Mouse (Mus musculus) neural tube, embryonic 11.5 days (tissue): Measurements from ENCODE around the gene Tmprss9. TPM values are rescaled to one million over a fixed set of nuclear protein-coding genes. Genes with fewer than 3 reads are reported as not detected.

Experiments
- ATAC-seq: fragments of 200-750 bp; cut with Nextera tagmentation; 2 replicates; pipeline ENCODE4 v1.8.0; 2017; ENCODE audit warnings: moderate number of reproducible peaks, mild to moderate bottlenecking, moderate TSS enrichment, moderate library complexity; ENCODE audit not compliant: insufficient read depth, low FRiP score, low TSS enrichment
- DNase-seq: peaks from one replicate; pipeline ENCODE4 v3.0.0-alpha.2; 2015; ENCODE audit warnings: low spot score
- H3K27ac ChIP-seq: fragments of 300-500 bp; sonication (generic); 2 replicates; pipeline ENCODE4 v1.5.1; 2014; ENCODE audit warnings: low read depth, mild to moderate bottlenecking, low read length
- H3K27me3 ChIP-seq: fragments of 300-500 bp; sonication (generic); 2 replicates; pipeline ENCODE4 v1.6.1; 2014; ENCODE audit warnings: mild to moderate bottlenecking, low read length, mixed read lengths; ENCODE audit not compliant: control insufficient read depth, insufficient read depth
- H3K36me3 ChIP-seq: fragments of 300-500 bp; sonication (generic); 2 replicates; pipeline ENCODE4 v1.6.1; 2014; ENCODE audit warnings: mild to moderate bottlenecking, low read length, moderate library complexity, mixed read lengths; ENCODE audit not compliant: control insufficient read depth, insufficient read depth
- H3K4me1 ChIP-seq: fragments of 300-500 bp; sonication (generic); 2 replicates; pipeline ENCODE4 v1.6.1; 2014; ENCODE audit warnings: low read length, mixed read lengths; ENCODE audit not compliant: control insufficient read depth, insufficient read depth
- H3K4me2 ChIP-seq: fragments of 300-500 bp; sonication (generic); 2 replicates; pipeline ENCODE4 v1.6.1; 2014; ENCODE audit warnings: low read depth, mild to moderate bottlenecking, moderate library complexity
- H3K4me3 ChIP-seq: fragments of 300-500 bp; sonication (generic); 2 replicates; pipeline ENCODE4 v1.5.1; 2014; ENCODE audit warnings: low read depth, low read length
- H3K9ac ChIP-seq: fragments of 300-500 bp; sonication (generic); 2 replicates; pipeline ENCODE4 v1.6.1; 2014; ENCODE audit warnings: mild to moderate bottlenecking, low read length
- H3K9me3 ChIP-seq: fragments of 300-500 bp; sonication (generic); 2 replicates; pipeline ENCODE4 v1.6.1; 2016; ENCODE audit warnings: low read length; ENCODE audit not compliant: control insufficient read depth
- WGBS: fragments of 180-500 bp; shearing (Covaris S2); extraction: QIAGEN DNeasy Blood & Tissue Kit; methylation state at CpG from one replicate; pipeline ENCODE4 v1.1.7; 2014; 5-methylcytosine and 5-hydroxymethylcytosine counted together
- polyA plus RNA-seq: library from polyadenylated mRNA; unstranded; fragments of >200 nt; fragmentation: Nextera tagmentation; extraction: Ambion mirVana; gene quantifications from 2 replicates; pipeline ENCODE4 v1.2.1, GENCODE M21; 2014

The Tmprss9 gene
- polyA plus RNA-seq, 1 experiment from 2014 or later: 0.08 TPM

DNA sequence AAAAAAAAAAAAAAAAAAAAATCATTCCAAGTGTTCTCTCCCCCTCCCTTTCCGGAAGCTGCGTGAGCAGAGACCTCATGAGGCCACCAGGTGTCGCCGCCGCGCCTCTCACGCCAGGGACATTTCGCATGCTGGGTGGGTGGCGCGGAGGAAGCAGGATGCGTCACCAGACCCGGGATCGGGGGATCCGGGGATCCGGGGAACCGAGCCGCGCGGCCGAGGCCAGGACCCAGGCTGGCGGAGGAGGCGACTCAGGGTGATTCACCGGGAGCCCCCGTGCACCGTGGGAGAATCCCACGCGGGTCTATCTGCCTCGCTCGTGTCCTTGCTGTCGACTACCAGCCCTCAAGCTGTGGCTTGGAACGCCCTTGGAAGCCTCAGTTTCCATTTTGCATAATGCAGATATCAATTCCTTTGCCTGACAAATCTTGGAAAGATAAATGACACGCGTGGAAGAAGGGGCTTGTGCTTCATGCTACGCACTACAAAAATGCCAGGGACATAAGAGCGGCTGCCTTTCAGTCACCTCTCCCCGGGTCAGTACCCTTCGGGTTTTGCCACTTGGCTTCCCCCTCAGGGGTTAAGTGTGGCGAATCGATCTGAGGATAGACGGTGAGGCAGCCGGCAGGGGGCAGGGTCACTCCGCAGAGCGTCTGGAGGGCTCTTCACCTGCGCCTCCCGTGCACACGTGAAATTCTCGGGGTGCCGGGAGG is 57.1 kb downstream of the Tmprss9 start:
- peak overlapping the region; percentile 45 for H3K9ac ChIP-seq
- H3K4me1 ChIP-seq: peaks cover 31% of the 10 kb centered on the region
- peak; percentile 92 for DNase-seq
- under 1% methylated on average over 48 of the region's 48 CpGs for WGBS
- H3K36me3 ChIP-seq: no peaks in the 10 kb centered on the region
- ATAC-seq: peak; percentile 42
- peak overlapping the region; percentile 86 for H3K4me2 ChIP-seq
- H3K27ac ChIP-seq: no peak overlapping the region
- no peaks in the 10 kb centered on the region for H3K9me3 ChIP-seq
- H3K4me3 ChIP-seq: peak overlapping the region; percentile 44
- peaks cover 37% of the 10 kb centered on the region for H3K27me3 ChIP-seq

DNA sequence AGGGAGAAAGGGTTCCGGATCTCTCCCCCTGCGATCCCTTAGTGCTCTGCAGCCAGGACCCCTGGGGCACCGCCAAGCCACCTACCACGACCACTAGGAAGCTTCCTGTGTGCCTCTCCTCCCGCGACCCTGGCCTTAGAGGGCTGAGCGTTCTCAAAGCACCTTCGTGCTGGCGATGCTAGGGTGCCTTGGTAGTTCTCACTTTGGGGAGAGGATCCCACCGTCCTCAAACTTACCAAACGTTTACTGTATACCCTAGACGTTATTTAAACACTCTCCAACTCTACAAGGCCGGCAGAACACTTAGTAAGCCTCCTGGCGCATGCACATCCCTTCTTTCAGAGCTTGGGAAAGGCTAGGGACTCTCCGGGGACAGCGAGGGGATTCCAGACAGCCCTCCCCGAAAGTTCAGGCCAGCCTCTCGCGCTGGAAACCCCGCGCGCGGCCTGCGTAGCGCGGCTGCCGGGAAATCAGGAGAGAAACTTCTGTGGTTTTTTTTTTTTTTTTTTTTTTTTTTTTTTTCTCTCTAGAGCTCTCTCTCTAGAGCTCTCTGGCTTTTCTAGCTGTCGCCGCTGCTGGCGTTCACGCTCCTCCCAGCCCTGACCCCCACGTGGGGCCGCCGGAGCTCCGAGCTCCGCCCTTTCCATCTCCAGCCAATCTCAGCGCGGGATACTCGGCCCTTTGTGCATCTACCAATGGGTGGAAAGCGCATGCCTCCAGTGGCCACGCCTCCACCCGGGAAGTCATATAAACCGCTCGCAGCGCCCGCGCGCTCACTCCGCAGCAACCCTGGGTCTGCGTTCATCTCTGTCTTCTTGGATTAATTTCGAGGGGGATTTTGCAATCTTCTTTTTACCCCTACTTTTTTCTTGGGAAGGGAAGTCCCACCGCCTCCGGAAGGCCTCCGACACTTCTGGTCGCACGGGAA is 57.9 kb downstream of the Tmprss9 start, which contains the start of gene Gadd45b:
TSS of gene Gadd45b (plus strand) at position 775 of the 928 bp plus-strand sequence.
- under 1% methylated on average over 56 of the region's 56 CpGs for WGBS

DNA sequence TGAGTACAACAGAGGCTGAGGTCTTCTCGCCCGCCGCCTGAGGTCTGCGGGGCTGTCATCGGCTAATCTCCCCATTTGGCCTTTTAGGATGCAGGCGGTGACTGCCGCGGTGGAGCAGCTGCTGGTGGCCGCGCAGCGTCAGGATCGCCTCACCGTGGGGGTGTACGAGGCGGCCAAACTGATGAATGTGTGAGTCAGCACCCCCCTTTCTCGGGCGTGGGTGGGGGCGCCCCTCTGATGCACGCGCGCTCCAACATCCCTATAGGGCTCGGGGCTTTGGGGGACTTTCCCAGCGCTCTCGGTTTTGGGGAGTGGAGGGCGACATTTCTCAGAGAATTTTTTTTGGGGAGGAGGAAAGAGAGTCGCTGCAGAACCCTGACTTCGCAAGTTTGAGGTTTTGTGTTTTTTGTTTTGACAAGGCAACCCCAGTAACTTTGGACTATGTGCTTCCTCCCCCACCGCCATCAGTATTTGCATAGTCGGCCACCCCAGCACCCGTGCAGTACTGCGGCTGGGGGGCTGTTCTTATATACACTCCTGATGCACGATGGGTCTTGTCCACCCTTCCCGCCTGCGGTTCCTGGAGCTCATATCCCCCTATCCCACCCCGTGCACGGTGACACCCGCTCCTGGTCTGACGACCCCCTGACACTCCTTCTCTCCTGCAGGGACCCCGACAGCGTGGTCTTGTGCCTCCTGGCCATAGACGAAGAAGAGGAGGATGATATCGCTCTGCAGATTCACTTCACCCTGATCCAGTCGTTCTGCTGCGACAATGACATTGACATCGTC is 58.9 kb downstream of the Tmprss9 start:
- peak overlapping the region; percentile 44; the same call in 1 of the 2 replicates for H3K9ac ChIP-seq
- under 1% methylated on average over 45 of the region's 45 CpGs for WGBS
- H3K36me3 ChIP-seq: no peaks in the 10 kb centered on the region
- no peaks in the 10 kb centered on the region for H3K9me3 ChIP-seq
- peaks cover 31% of the 10 kb centered on the region for H3K4me1 ChIP-seq
- H3K4me3 ChIP-seq: peak overlapping the region; percentile 44
- DNase-seq (no peak), ATAC-seq (no peak)
- H3K27me3 ChIP-seq: peaks cover 54% of the 10 kb centered on the region
- H3K27ac ChIP-seq: no peak overlapping the region
- H3K4me2 ChIP-seq: peak overlapping the region; percentile 68

More for the DNA sequence above, 57.9 kb downstream of the Tmprss9 start, which contains the start of gene Gadd45b:
- H3K9ac ChIP-seq: peak within 1 kb of the TSS; percentile 45; the same call in 1 of the 2 replicates
- H3K4me3 ChIP-seq: peak within 1 kb of the TSS; percentile 44
- ATAC-seq: peak; percentile 89
- DNase-seq: peak; percentile 99
- H3K27ac ChIP-seq: no peak within 1 kb of the TSS
- no peaks in the 10 kb centered on the region for H3K36me3 ChIP-seq
- H3K27me3 ChIP-seq: peaks cover 45% of the 10 kb centered on the region
- peaks cover 31% of the 10 kb centered on the region for H3K4me1 ChIP-seq
- H3K4me2 ChIP-seq: peak within 1 kb of the TSS; percentile 86
- no peaks in the 10 kb centered on the region for H3K9me3 ChIP-seq

DNA sequence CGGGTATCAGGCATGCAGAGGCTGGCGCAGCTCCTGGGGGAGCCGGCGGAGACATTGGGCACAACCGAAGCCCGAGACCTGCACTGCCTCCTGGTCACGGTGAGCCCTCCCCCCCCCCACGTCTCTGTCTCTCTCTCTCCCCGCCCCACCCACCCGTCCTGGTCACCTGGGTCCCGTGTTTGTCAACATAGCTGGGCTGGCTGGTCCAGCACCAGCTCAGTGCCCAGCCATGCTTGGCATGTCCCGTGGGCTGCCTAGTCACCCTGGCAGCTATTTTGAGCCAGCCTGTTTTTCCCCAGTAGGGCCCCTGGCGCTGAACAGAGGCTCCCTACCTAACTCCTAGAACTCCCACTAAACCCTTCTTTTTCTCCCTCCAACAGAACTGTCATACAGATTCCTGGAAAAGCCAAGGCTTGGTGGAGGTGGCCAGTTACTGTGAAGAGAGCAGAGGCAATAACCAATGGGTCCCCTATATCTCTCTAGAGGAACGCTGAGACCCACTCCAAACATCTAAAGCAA is 59.6 kb downstream of the Tmprss9 start:
- no peaks in the 10 kb centered on the region for H3K9me3 ChIP-seq
- H3K9ac ChIP-seq: no peak overlapping the region
- no peak for DNase-seq
- H3K4me3 ChIP-seq: peak overlapping the region; percentile 44
- peaks cover 61% of the 10 kb centered on the region for H3K27me3 ChIP-seq
- H3K4me2 ChIP-seq: peak overlapping the region; percentile 68
- H3K27ac ChIP-seq: no peak overlapping the region
- ATAC-seq: no peak
- 5% methylated on average over 12 of the region's 14 CpGs for WGBS
- no peaks in the 10 kb centered on the region for H3K36me3 ChIP-seq
- peaks cover 36% of the 10 kb centered on the region for H3K4me1 ChIP-seq

DNA sequence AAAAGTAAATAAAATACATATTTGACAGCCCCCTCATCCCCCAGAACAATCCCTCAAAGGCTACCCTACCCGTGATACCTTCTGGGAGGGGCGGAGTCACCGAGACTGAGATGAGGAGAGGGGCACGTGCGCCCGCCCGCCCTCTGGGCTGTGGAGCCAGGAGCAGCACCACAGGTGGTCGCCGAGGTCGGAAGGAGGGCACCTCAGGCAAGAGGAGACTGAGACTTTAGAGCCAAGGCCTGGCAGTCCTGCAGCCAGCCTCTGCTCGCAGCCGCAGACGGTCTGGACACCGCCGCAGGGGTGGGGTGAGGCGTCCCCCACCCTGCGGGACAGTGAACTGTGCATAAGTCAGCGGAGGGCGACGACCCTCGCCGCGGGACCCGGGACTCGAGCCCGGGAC is 60.0 kb downstream of the Tmprss9 start:
- Histone ChIP-seq H3K4me3 (peak overlapping the region; percentile 21), H3K4me2 (peak overlapping the region; percentile 27), H3K36me3 (no peaks in the 10 kb centered on the region), H3K9ac (no peak overlapping the region), H3K9me3 (no peaks in the 10 kb centered on the region), H3K27me3 (peaks cover 65% of the 10 kb centered on the region), H3K27ac (no peak overlapping the region), H3K4me1 (peaks cover 38% of the 10 kb centered on the region)
- 0% methylated on average over 26 of the region's 26 CpGs for WGBS
- ATAC-seq (no peak), DNase-seq (no peak)

DNA sequence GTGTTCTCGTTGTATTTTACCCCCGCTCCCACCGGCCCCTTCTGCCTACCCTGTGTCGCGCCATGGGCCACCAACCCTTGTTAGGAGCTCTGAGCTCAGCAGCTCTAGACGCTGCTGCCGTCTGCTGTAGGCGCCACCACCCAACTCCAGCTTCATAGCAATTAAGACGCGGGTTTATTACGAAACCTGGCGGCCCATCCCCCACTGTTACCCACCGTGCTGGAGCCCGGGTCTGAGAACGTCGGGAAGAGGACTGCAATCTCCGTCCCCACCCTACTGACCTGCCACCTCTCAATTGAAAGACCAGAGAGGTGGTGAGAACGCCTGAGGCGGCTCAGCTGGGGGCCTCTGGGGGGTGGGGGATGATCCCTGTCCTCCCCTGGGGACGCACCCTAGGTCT is 60.6 kb downstream of the Tmprss9 start:
- Histone ChIP-seq H3K27ac (no peak overlapping the region), H3K4me3 (0 out of 2 replicates have a peak overlapping the region, but pooled peaks have one; percentile 12), H3K27me3 (peaks cover 71% of the 10 kb centered on the region), H3K9ac (no peak overlapping the region), H3K36me3 (no peaks in the 10 kb centered on the region), H3K9me3 (no peaks in the 10 kb centered on the region), H3K4me1 (peaks cover 41% of the 10 kb centered on the region), H3K4me2 (peak overlapping the region; percentile 27)
- ATAC-seq (no peak), DNase-seq (no peak)
- under 1% methylated on average over 20 of the region's 20 CpGs for WGBS

DNA sequence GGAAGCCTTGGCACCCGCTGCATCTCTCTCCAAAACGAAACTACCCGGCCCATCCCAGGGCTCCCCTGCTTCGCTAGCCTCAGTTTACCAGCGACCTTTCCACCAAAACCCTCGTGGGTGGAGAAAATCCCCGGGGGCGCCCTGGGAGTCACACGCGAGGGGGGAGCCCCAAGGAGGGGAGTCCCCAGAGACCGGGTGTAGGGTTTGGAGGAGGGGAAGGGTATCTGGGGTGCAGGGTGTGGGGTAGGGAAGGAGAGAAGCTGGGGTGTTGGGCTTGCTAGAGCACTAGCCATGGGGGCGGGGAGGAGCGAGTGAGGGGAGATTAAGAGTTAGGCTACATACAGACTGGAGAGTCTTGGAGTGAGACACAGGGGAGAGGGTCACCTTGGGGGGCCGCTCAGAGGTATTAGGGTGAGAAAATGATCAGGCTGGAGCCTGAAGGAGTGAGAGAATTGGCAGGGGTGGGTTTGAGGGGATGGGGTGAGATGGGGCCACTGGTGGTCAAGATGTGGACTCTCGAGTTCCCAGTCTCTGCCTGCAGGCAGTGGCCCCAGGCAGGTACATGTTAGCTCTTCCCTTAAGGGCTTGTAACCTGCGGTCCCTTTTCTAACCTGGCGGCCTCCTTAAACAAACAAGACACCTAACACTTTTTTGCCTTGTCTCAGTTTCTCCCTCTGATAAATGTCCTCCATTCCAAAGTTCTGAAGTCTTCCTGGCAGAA is 61.2 kb downstream of the Tmprss9 start:
- Histone ChIP-seq H3K9ac (no peak overlapping the region), H3K27me3 (peaks cover 77% of the 10 kb centered on the region), H3K4me3 (0 out of 2 replicates have a peak overlapping the region, but pooled peaks have one; percentile 12), H3K4me1 (peaks cover 41% of the 10 kb centered on the region), H3K9me3 (no peaks in the 10 kb centered on the region), H3K27ac (no peak overlapping the region), H3K36me3 (no peaks in the 10 kb centered on the region), H3K4me2 (peak overlapping the region; percentile 29; the same call in 1 of the 2 replicates)
- DNase-seq (no peak), ATAC-seq (no peak)
- under 1% methylated on average over 17 of the region's 17 CpGs for WGBS
